Mouse (Mus musculus) stomach, embryonic 15.5 days (tissue): ENCODE measurements at regions not wholly inside any gene's neighbourhood (a gene's known extent, or its start where the extent isn't known, plus 50 kb on each side); places are given as distances from the start of the nearest gene placed in this dataset.

Experiments used
- ATAC-seq: fragments of 200-750 bp; cut with Nextera tagmentation; 2 replicates; pipeline ENCODE4 v1.8.0; 2017; ENCODE audit warnings: low read depth, moderate number of reproducible peaks, moderate TSS enrichment; ENCODE audit not compliant: insufficient read depth, low FRiP score
- H3K27ac ChIP-seq: fragments of 300-500 bp; sonication (generic); 2 replicates; pipeline ENCODE4 v1.5.1; 2015; ENCODE audit warnings: mild to moderate bottlenecking, inconsistent platforms
- H3K27me3 ChIP-seq: fragments of 300-500 bp; sonication (generic); replicated peaks from 2 replicates; pipeline ENCODE4 v1.6.1; 2015; ENCODE audit warnings: inconsistent platforms
- H3K36me3 ChIP-seq: fragments of 300-500 bp; sonication (generic); 2 replicates; pipeline ENCODE4 v1.6.1; 2015; ENCODE audit warnings: inconsistent platforms
- H3K4me1 ChIP-seq: fragments of 300-500 bp; sonication (generic); 2 replicates; pipeline ENCODE4 v1.6.1; 2015; ENCODE audit warnings: inconsistent platforms
- H3K4me2 ChIP-seq: fragments of 300-500 bp; sonication (generic); 2 replicates; pipeline ENCODE4 v1.6.1; 2015; ENCODE audit warnings: mild to moderate bottlenecking, inconsistent platforms
- H3K4me3 ChIP-seq: fragments of 300-500 bp; sonication (generic); replicated peaks from 2 replicates; pipeline ENCODE4 v1.5.1; 2015; ENCODE audit warnings: inconsistent platforms
- H3K9ac ChIP-seq: fragments of 300-500 bp; sonication (generic); 2 replicates; pipeline ENCODE4 v1.6.1; 2015; ENCODE audit warnings: inconsistent platforms
- H3K9me3 ChIP-seq: fragments of 300-500 bp; sonication (generic); 2 replicates; pipeline ENCODE4 v1.6.1; 2016; ENCODE audit warnings: inconsistent platforms
- WGBS: fragments of 180-500 bp; shearing (Covaris S2); methylation state at CpG from one replicate; pipeline ENCODE4 v1.1.7; 2015; 5-methylcytosine and 5-hydroxymethylcytosine counted together

DNA sequence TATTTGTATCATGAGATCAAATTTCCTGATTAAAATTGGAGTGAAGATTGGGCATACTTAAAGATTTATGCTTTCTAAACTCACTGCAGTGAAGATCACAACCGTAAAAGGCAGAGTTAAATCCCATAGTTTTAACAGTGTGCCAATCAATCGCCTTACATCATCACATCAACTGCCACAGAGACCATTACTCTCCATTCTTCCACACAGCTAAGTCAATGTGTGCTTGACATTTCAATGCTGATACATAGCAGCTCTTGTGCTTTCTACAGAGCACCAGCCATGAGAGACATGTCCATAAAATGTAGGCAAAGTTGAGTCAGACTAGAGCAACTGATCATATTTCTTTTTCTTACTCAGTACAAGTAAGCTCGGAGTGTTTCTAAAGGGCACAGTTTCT is 530.9 kb upstream of the Gje1 start:
- ATAC-seq, result no peak
- Histone ChIP-seq H3K4me3 (no peak overlapping the region), H3K27me3 (no peaks in the 10 kb centered on the region), H3K4me1 (no peaks in the 10 kb centered on the region), H3K4me2 (no peak overlapping the region), H3K9ac (no peak overlapping the region), H3K27ac (no peak overlapping the region), H3K9me3 (no peaks in the 10 kb centered on the region), H3K36me3 (no peaks in the 10 kb centered on the region)
- 83% methylated on average over 3 of the region's 3 CpGs for WGBS

DNA sequence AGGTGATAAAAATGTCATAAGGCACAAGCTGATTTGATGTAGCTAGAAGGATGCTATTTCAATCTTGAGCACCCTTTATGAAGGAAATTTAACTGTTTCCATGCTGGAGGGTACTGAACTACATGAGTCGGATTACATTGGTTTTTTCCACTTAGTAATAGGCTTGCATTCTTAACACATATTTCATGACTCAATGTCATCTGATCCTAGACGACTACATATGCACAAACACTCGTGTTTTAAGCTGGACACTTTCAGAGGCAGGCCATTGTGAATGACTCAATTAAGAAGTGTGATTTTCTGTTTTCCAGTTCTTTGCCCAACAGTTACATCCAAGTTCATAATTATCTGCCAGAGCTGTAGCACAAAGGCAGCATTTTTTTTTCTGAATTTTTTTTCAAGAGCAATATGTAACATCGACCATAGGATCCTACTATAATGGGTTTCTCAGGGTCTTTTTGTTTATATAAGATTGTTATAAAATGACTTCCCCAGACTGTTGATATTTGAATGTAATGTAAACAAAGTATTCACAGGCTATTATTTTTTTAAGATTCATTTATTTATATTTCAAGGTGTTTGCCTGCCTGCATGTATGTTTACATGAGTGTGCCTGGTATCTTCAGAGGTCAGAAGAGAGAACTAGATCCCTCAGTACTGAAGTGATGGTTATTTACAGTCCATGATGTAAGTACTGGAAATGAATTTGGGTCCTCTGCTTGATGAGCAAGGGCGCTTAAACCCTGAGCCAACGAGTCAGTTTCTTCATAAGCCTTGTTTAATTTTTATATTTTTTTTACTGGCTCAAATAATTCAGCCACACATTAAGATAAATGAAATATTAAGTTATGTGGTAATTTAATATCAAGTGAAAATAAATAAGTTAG is 526.6 kb upstream of the Gje1 start:
- Histone ChIP-seq H3K4me1 (no peaks in the 10 kb centered on the region), H3K27ac (no peak overlapping the region), H3K36me3 (no peaks in the 10 kb centered on the region), H3K4me2 (no peak overlapping the region), H3K4me3 (no peak overlapping the region), H3K9ac (no peak overlapping the region), H3K27me3 (no peaks in the 10 kb centered on the region), H3K9me3 (no peaks in the 10 kb centered on the region)
- ATAC-seq, result no peak
- 39% methylated on average over 6 of the region's 6 CpGs for WGBS

DNA sequence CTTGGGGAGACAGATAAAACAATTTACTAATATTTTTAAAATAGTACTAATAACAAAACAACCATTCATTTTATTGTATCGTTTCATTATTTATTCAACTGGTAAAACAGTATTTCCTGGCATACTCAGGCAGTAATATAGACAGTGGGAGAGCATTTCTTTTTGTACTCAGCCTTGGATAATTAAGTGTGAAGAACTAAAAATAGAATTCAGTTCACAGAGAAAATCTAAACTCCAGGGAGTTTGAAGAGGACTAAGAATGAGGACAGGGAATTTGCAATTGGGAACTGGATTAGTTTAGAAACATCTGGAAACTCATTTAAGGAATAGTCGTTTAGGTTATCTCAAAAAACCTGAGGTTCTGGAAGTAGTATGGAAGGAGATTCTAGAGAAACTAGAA is 525.4 kb upstream of the Gje1 start:
- no peak for ATAC-seq
- Histone ChIP-seq H3K4me3 (no peak overlapping the region), H3K27ac (no peak overlapping the region), H3K9me3 (no peaks in the 10 kb centered on the region), H3K36me3 (no peaks in the 10 kb centered on the region), H3K27me3 (no peaks in the 10 kb centered on the region), H3K4me1 (no peaks in the 10 kb centered on the region), H3K9ac (no peak overlapping the region), H3K4me2 (no peak overlapping the region)
- 58% methylated on average over 2 of the region's 2 CpGs for WGBS

- Histone ChIP-seq H3K4me1 (no peaks in the 10 kb centered on the region), H3K4me3 (no peak overlapping the region), H3K4me2 (no peak overlapping the region), H3K36me3 (no peaks in the 10 kb centered on the region), H3K9me3 (no peaks in the 10 kb centered on the region), H3K9ac (no peak overlapping the region), H3K27me3 (no peaks in the 10 kb centered on the region), H3K27ac (no peak overlapping the region)
- no peak for ATAC-seq
- 73% methylated on average over 3 of the region's 3 CpGs for WGBS
Observed at GRCm38 (mm10) chr10:15218883-15219282, 500.9 kb upstream of the Gje1 start.

DNA sequence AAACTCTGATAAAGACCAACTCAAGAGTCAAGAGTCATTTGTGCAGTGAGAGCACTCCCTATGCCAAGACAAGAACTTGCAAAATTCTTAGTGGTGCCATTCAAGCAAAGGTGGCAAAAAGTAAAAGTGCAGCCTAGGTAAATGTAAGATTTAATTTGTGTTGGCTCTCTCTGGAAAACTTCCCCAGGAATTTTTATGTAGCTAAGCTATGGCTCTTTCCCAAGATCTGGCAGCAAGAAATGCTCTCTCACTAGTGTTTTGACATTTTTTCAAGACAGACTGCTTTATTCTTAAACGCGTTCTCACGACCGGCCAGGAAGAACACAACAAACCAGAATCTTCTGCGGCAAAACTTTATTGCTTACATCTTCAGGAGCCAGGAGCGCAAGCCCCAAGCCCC is 461.6 kb upstream of the Gje1 start:
- WGBS, result 76% methylated on average over 6 of the region's 6 CpGs
- H3K9ac ChIP-seq, result no peak overlapping the region
- H3K4me2 ChIP-seq, result no peak overlapping the region
- no peak for ATAC-seq
- H3K4me3 ChIP-seq, result no peak overlapping the region
- H3K36me3 ChIP-seq, result no peaks in the 10 kb centered on the region
- no peaks in the 10 kb centered on the region for H3K4me1 ChIP-seq
- H3K9me3 ChIP-seq, result no peaks in the 10 kb centered on the region
- no peak overlapping the region for H3K27ac ChIP-seq
- no peaks in the 10 kb centered on the region for H3K27me3 ChIP-seq

DNA sequence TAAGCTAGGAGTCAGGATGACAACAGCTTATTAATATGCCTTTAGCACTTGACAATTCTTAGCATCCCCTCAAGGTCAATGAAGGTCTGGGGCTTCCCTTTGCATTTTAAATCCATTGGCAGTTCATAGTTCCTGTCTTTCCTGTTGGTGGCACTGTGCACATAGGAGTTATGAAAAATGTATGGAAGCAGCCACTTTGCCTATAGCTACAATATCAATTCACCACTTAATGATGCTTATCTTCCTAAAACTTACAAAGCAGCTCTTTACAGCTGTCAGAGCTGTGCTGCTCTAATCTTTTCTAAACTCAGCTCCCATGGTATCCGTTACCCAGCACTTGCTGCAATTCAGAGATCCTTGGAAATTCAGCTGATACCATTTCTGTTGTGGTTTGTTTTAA is 456.4 kb upstream of the Gje1 start:
- Histone ChIP-seq H3K27me3 (no peaks in the 10 kb centered on the region), H3K4me2 (no peak overlapping the region), H3K27ac (no peak overlapping the region), H3K9me3 (no peaks in the 10 kb centered on the region), H3K36me3 (no peaks in the 10 kb centered on the region), H3K4me1 (no peaks in the 10 kb centered on the region), H3K4me3 (no peak overlapping the region), H3K9ac (no peak overlapping the region)
- ATAC-seq, result no peak
- WGBS, result 33% methylated on average over 1 of the region's 1 CpGs

- no peak overlapping the region for H3K27ac ChIP-seq
- ATAC-seq, result no peak
- no peak overlapping the region for H3K4me3 ChIP-seq
- 74% methylated on average over 1 of the region's 1 CpGs for WGBS
- no peaks in the 10 kb centered on the region for H3K4me1 ChIP-seq
- H3K9ac ChIP-seq, result no peak overlapping the region
- no peaks in the 10 kb centered on the region for H3K27me3 ChIP-seq
- H3K4me2 ChIP-seq, result no peak overlapping the region
- H3K9me3 ChIP-seq, result no peaks in the 10 kb centered on the region
- no peaks in the 10 kb centered on the region for H3K36me3 ChIP-seq
Observed at GRCm38 (mm10) chr10:15172558-15172957, 454.5 kb upstream of the Gje1 start.

DNA sequence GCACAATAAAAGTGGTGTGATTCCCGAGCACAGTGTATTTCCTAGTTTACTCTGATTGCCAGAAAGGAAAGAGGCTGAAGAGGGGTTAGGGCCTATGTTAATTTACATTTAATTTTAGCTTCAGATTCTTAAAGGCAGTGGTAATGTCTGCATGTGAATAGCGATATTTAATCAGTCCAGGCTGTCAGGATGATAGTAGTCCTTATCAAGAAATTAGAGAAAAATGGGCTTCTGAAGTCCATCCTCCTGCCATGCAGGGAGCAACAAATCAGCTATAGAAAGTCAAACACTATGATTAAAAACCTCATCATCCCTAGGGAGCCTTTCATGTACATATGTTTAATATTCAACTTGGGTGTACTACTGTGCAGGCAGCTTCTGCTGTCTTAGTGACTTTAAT is 422.7 kb upstream of the Gje1 start:
- Histone ChIP-seq H3K4me1 (no peaks in the 10 kb centered on the region), H3K27ac (no peak overlapping the region), H3K4me2 (no peak overlapping the region), H3K9me3 (no peaks in the 10 kb centered on the region), H3K9ac (no peak overlapping the region), H3K4me3 (no peak overlapping the region), H3K36me3 (no peaks in the 10 kb centered on the region), H3K27me3 (no peaks in the 10 kb centered on the region)
- no peak for ATAC-seq
- 63% methylated on average over 2 of the region's 2 CpGs for WGBS
